Mouse (Mus musculus) heart, adult 18-20 months (tissue): ENCODE data around the gene Nup98. TPM values are rescaled to one million over a fixed set of nuclear protein-coding genes. Genes with fewer than 3 reads are reported as not detected.
A peak's percentile ranks its signal among the peaks of the same experiment; 100 is the strongest.

Experiments used
- DNase-seq, 2 experiments: peaks; one replicate each; pipeline ENCODE4 v3.0.0; 2021 to 2022; ENCODE audit warnings: mixed read lengths in 1 of 2
- long read RNA-seq, 2 experiments: library from polyadenylated mRNA; stranded (forward); transcript quantifications; one replicate each; pipeline ENCODE4 v2.0.0; 2021
- total RNA-seq, 2 experiments: library from RNA; stranded (reverse); gene quantifications; 2 replicates each; pipeline ENCODE4 v1.2.3; 2021

The Nup98 gene
- total RNA-seq: 10 to 100 TPM; 31.0 to 35.4 TPM
- long read RNA-seq, experiment 1, partial matches to known transcripts: 0 of 4 reads
- long read RNA-seq, experiment 1, other reads (novel, unspliced or antisense): 3 of 4 reads
- long read RNA-seq, experiment 2, partial matches to known transcripts: 1 of 4 reads
- long read RNA-seq, experiment 2, other reads (novel, unspliced or antisense): 1 of 4 reads

- peak; percentile 99 for DNase-seq
These were observed at the start of gene Nup98, which contains the start of gene Pgap2 for GRCm38 (mm10) chr7:102209756-102210721. Gene Nup98, minus strand, starts transcription at chr7:102210176. Gene Pgap2, plus strand, starts transcription at chr7:102210208.

- DNase-seq: no peak
These were observed 48.8 kb upstream of the Nup98 start for GRCm38 (mm10) chr7:102258753-102259152.

DNA sequence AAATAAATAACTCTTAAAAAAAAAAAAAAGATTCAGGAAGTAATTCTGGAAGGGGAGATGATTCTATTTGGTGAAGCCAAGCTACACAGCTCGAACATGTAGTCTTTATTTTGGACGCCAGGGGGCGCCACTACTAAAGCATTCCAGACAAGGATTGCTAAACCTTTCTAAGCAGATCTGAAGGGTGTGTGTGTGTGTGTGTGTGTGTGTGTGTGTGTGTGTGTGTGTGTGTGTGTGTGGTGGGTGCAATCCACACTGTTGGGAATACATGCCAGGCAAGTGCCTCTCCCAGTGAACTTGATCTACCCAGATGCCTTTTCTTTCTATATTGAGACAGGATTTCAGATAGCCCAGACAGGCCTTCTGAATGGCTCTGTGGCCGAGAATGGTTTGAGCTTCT, 48.2 kb upstream of the Nup98 start:
- DNase-seq: peak; percentile 70 to 93

DNA sequence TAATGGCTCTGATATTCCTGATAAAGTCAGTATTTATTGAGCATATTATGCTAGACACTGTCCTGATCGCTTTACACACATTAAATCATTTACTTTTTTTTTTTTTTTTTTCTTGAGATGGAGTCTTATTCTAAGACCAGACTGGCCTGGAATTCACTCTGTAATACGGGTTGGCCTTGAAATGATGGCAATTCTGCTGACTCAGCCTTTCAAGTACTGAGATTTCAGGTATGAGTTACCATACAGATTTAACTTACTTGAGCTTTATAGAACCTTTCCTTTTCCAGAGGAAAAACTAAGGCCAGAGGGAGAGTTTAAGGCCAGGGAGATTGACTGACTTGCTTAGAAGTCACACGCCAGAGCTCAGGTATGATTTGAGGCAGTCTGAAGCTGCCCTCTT, 46.7 kb upstream of the Nup98 start:
- no peak for DNase-seq

- DNase-seq: no peak
These were observed 46.0 kb upstream of the Nup98 start, which contains the start of gene Rhog for GRCm38 (mm10) chr7:102255954-102256353. Gene Rhog, minus strand, starts transcription at chr7:102256054.

- no peak for DNase-seq
These were observed 43.7 kb upstream of the Nup98 start for GRCm38 (mm10) chr7:102253631-102254030.

DNA sequence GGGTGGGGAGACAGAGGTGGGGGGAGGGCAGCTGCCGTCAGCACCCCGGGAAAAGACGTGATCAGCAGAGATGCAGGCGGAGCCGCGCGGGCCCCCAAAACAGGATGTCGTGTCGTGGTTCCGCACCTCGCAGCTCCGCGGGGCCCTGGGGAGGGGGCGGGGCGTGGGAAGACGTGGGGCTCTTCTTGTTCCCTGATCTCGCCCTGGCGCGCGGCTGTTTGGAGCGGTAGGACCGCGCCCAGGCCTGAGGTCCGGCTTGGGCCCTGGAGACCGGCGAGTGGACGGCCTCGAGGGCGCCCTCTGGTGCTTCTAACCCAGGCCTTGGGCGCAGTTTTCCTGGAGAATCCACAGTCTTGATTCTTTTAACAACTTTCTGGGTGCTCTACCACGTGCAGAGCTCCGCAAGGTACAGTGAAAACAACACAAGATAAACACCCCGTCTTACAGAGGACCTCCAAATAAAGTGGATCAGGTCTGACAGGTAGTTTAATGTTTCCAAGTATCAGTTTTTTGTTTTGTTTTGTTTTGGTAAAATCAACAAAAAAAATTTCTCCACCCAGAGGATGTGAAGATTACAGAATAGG, 40.7 kb upstream of the Nup98 start:
- peak; percentile 95 to 98 for DNase-seq

GRCm38 (mm10) chr7:102249896-102250630, 40.1 kb upstream of the Nup98 start:
- DNase-seq: peak; percentile 85 to 87

DNA sequence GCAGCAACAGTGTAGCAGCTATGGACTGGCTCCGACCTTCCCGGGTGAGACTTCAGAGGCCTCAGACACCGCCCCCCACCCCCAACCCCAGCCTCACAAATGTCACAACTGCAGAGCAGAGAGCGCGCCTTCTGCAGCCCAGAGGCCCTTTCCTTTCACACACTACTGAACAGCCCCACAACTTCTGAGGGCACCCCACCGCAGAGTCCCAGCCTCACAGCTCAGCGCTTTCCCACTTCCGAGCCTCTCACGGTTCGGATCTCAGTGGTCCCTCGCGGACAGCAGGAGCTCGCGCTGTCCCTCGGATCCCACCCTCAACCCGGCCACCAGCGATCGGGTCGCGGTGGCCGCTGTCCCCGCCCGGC, 39.5 kb upstream of the Nup98 start:
- DNase-seq: no peak

- no peak for DNase-seq
These were observed 38.9 kb upstream of the Nup98 start for GRCm38 (mm10) chr7:102248691-102249404.

- DNase-seq: peak in 1 of 2 experiments; percentile 68
These were observed 37.2 kb upstream of the Nup98 start for GRCm38 (mm10) chr7:102246956-102247797.

- no peak for DNase-seq
These were observed 36.3 kb upstream of the Nup98 start for GRCm38 (mm10) chr7:102246265-102246664.

DNA sequence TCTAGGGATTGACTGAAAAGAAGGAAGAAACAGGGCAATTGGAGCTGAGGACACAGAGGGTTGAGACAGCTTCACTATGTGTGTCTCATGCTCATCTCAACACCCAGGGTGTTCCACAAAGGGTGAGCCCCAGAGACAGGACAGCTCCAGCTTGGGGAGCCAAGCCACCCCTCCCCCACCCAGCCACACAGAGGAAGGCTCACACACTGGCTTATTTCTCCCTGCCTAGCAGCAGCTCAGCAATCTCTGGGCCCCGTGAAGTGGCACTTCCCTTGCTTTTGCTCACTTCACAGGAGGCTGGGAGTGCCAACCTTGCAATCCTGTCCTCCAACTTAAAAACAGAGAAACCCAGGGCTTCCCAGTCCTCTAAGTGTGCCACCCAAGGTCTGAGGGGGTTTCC, 35.8 kb upstream of the Nup98 start:
- peak; percentile 54 to 63 for DNase-seq

DNA sequence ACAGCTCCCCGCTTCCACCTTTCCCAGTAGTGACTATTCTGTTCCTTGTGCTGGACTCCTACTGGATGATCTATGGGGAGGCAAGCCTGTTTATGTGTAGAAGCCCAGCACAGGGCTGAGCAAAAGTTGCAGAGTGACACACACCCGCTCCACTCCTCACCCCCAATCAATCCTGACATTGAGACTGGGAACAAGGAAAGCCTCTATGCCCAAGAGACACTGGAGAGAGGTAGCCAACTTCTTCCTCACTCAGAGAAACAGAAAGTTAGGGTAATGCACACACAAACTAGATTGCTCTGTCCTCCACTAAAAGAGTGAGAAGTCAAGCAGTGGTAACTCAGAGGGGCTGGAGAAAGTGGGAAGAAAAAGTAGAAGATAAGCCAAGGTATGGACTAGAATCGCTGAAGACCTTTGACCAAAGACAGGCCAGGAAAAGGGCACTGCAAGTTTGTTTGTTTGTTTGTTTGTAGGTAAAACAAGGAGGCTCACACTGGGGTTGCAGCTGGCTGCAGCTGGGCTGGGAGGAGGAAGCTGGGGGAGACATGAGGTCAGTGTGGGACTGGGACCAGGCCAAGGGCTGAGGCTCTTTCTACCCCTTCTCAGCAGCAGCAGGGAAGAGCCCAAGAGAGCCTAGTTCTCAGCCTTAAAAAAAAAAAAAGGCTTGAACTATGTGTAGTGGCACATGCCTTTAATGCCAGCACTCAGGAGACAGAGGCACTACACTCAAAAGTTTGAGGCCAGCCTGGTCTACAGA, 35.0 kb upstream of the Nup98 start:
- peak; percentile 77 to 85 for DNase-seq

DNA sequence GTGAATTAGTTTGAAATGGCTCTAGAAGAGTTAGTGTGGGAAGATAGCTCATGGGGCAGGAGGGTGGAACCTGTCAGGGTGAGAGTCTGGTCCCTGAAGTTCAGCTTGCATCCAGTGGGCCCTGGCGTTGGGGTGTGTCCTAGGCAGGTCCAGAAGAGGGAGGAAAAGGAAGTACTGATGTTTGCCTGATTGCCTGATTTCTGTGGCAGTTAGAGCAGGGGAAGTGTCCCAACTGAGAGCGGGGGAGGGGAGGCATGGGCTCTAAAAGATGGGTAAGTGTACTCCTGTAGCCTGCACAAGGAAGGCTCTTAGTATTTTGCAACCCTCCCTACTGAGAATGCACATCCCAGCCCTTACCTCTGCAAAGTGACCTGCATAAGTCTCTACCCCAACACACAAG, 33.9 kb upstream of the Nup98 start:
- peak in 1 of 2 experiments; percentile 70 for DNase-seq

GRCm38 (mm10) chr7:102242917-102243316, 32.9 kb upstream of the Nup98 start:
- DNase-seq: no peak

- DNase-seq: no peak
These were observed 32.4 kb upstream of the Nup98 start for GRCm38 (mm10) chr7:102242371-102242770.

DNA sequence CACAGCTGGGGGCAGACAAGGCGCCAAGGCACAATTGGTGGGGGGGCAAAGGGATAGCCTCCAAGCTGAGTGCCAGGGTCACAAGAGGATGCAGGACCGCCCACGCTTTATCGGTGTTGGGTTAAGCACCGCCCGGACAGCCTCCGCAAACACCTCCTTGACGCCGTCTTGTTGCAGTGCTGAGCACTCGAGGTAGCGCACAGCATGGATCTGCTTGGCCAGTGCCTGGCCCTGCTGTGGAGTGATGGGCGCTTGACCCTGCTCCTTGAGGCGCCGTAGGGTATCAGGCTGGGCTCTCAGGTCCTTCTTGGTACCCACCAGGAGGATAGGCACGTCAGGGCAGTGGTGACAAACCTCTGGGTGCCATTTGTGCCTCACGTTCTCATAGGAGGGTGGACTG, 29.6 kb upstream of the Nup98 start:
- no peak for DNase-seq

- no peak for DNase-seq
These were observed 28.8 kb upstream of the Nup98 start for GRCm38 (mm10) chr7:102238686-102239286.
